Mouse (Mus musculus): ENCODE data around the gene Fabp7.

DNA sequence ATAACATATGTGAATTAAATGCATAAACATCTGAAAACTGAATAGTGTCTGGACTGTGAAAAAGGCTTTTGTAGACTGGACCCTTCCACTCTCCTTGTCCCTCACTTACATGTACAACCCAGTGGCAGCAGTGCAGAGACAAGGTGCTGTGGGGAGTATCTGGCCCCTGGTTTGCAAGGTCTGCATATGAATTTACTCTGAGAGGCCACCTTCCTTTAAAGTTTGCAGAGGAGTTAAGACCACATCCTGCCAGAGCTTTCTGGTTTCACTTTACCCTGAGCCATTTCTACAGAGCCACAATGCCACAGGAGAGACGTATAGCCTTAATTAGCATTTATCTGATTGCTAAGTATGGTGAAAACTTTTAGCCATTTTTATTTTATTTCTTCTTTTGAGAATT, 31.3 kb upstream of the Fabp7 start:
- no peak for TF ChIP-seq CTCF (IDR thresholded peaks at IDR 0.05; ENCODE audit: borderline replicate concordance, insufficient read depth, low read length)
- TF ChIP-seq POLR2A (IDR thresholded peaks at IDR 0.05; ENCODE audit: low read depth, low read length) = no peak

All from embryonic fibroblast, embryonic 13.5 days (primary cell).